Mouse (Mus musculus): ENCODE results near the gene Pign. TPM values are rescaled to one million over a fixed set of nuclear protein-coding genes. Genes with fewer than 3 reads are reported as not detected.

Pign gene
- total RNA-seq, 2 experiments from 2014 or later: 22.0 to 40.0 TPM

GRCm38 (mm10) chr1:105564289-105564688, 99.2 kb downstream of the Pign start:
- no peak for DNase-seq (ENCODE audit: low spot score in 2 of 2)

GRCm38 (mm10) chr1:105563821-105564220, 99.7 kb downstream of the Pign start:
- no peak for DNase-seq (ENCODE audit: low spot score in 2 of 2)

GRCm38 (mm10) chr1:105556078-105556477, 107.4 kb downstream of the Pign start:
- DNase-seq (ENCODE audit: low spot score in 2 of 2): no peak

GRCm38 (mm10) chr1:105555192-105555718, 108.2 kb downstream of the Pign start:
- DNase-seq (ENCODE audit: low spot score in 2 of 2): no peak

GRCm38 (mm10) chr1:105553130-105553529, 110.3 kb downstream of the Pign start:
- DNase-seq (ENCODE audit: low spot score in 2 of 2): no peak

- no peak for DNase-seq (ENCODE audit: low spot score in 2 of 2)
Observed at GRCm38 (mm10) chr1:105550163-105550562, 113.3 kb downstream of the Pign start.

GRCm38 (mm10) chr1:105549648-105550047, 113.8 kb downstream of the Pign start:
- no peak for DNase-seq (ENCODE audit: low spot score in 2 of 2)

- DNase-seq (ENCODE audit: low spot score in 2 of 2): no peak
Observed at GRCm38 (mm10) chr1:105543051-105543450, 120.4 kb downstream of the Pign start.

- no peak for DNase-seq (ENCODE audit: low spot score in 2 of 2)
Observed at GRCm38 (mm10) chr1:105523768-105524167, 139.7 kb downstream of the Pign start.

- DNase-seq (ENCODE audit: low spot score in 2 of 2): no peak
Observed at GRCm38 (mm10) chr1:105522321-105522720, 141.2 kb downstream of the Pign start.

GRCm38 (mm10) chr1:105518101-105518500, 145.4 kb downstream of the Pign start:
- DNase-seq (ENCODE audit: low spot score in 2 of 2): no peak

- no peak for DNase-seq (ENCODE audit: low spot score in 2 of 2)
Observed at GRCm38 (mm10) chr1:105507116-105507515, 156.4 kb downstream of the Pign start.

- DNase-seq (ENCODE audit: low spot score in 2 of 2): no peak
Observed at GRCm38 (mm10) chr1:105492626-105493025, 170.9 kb downstream of the Pign start.

GRCm38 (mm10) chr1:105489456-105489855, 174.0 kb downstream of the Pign start:
- no peak for DNase-seq (ENCODE audit: low spot score in 2 of 2)

GRCm38 (mm10) chr1:105487037-105487436, 176.4 kb downstream of the Pign start:
- DNase-seq (ENCODE audit: low spot score in 2 of 2): no peak

Small RNA genes lying within 50 kb of the gene (microRNA-seq; reads per million reads assigned to microRNA genes)
- 0 reads per million in 2 experiments for gene Gm22426 (ENCODE audit: borderline number of aligned reads in 2 of 2)

Other genes with a start within 250 kb of the Pign start
- gene Relch, start 184 bp upstream of the Pign start, total RNA-seq (2021): 10 to 100 TPM; 32.0 to 34.6 TPM
- 1 to 10 TPM; 2.6 to 3.3 TPM for gene Tnfrsf11a, start 117.0 kb upstream of the Pign start, total RNA-seq (2021)

All from adrenal gland, adult 18-20 months (tissue).